Mouse (Mus musculus): ENCODE measurements at regions not wholly inside any gene's neighbourhood (a gene's known extent, or its start where the extent isn't known, plus 50 kb on each side); places are given as distances from the start of the nearest gene placed in this dataset.

DNA sequence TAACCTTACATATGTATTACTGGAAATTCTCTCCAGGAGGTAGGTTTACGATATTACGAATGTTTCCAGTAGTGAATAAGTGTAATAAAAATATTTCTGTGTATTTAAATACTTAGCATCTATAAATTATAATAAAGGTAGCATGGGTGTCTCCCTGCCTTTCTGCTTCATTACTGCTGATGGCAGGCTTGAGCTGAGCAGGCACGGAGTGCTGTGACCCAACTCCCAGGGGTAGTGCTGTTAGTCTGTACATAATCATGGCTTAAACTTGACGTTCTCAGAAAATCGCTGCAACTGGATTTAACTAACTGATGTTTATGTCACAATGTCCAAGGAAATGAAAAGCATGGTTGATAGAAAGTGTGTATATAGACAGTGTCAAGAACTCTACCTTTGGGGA lies 727.8 kb upstream of the Frg1 start:
- no peak for DNase-seq
- Histone ChIP-seq H3K27me3 (replicated peaks; ENCODE audit: control insufficient read depth, insufficient read depth, low read length) (no peaks in the 10 kb centered on the region; the same call in 1 of the 2 replicates), H3K27ac (ENCODE audit: insufficient read depth, low read depth, low read length) (no peak overlapping the region), H3K36me3 (ENCODE audit: control insufficient read depth, insufficient read depth, low read length) (no peaks in the 10 kb centered on the region), H3K4me3 (ENCODE audit: insufficient read depth, low read depth, low read length) (no peak overlapping the region), H3K4me1 (ENCODE audit: control insufficient read depth, insufficient read depth, low read length) (no peaks in the 10 kb centered on the region)
- WGBS = 43% methylated on average over 5 of the region's 5 CpGs
- TF ChIP-seq POLR2A (IDR thresholded peaks at IDR 0.05; ENCODE audit: low read depth, low read length) = no peak
- TF ChIP-seq CTCF (conservative IDR thresholded peaks at IDR 0.05; ENCODE audit: insufficient read depth, insufficient read length, low read depth, low read length) = no peak; the same call in 1 of the 2 replicates

DNA sequence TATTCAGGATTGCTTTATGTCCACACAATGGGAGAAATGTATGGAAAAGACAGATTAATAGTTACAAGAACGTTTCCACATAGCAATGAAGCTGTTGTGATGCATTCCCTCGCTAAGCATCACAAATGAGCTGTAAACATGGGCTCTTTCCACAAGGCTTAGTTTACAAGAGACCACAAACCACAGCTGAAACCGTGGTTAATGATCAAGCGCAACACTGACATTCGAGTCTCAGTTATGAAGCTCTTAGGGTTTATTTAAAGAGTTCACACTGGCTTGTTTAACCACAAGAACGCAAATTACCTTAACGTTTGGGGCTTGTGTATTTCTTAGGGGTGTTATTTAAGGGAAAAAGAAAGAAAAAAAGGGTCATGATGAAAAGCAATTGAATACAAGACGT lies 727.3 kb upstream of the Frg1 start:
- WGBS = 23% methylated on average over 8 of the region's 8 CpGs
- TF ChIP-seq POLR2A (IDR thresholded peaks at IDR 0.05; ENCODE audit: low read depth, low read length) (no peak), CTCF (conservative IDR thresholded peaks at IDR 0.05; ENCODE audit: insufficient read depth, insufficient read length, low read depth, low read length) (no peak)
- no peak overlapping the region for H3K27ac ChIP-seq (ENCODE audit: insufficient read depth, low read depth, low read length)
- no peaks in the 10 kb centered on the region for H3K36me3 ChIP-seq (ENCODE audit: control insufficient read depth, insufficient read depth, low read length)
- no peaks in the 10 kb centered on the region; the same call in 1 of the 2 replicates for H3K27me3 ChIP-seq (replicated peaks; ENCODE audit: control insufficient read depth, insufficient read depth, low read length)
- no peaks in the 10 kb centered on the region for H3K4me1 ChIP-seq (ENCODE audit: control insufficient read depth, insufficient read depth, low read length)
- H3K4me3 ChIP-seq (ENCODE audit: insufficient read depth, low read depth, low read length) = no peak overlapping the region
- DNase-seq = peak; percentile 39

DNA sequence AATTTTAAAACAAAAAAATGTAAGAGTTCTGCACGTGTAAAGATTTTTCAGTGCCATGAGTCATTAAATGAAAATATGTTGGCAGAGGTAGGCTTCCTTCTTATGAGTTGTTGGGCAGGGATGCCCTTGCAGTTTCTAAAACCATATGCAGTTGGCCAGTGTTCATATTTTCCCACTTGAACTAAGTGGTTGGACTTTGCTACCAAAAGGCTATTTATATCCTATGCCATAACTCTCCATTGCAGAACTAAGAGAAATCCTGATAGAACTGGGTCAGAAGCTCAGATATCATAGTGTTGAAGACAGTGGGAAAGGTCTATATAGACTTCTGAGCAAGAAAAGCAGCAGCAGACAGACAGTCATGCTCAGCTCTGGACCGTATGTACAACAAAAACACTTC lies 690.7 kb upstream of the Frg1 start:
- H3K27me3 ChIP-seq (replicated peaks; ENCODE audit: control insufficient read depth, insufficient read depth, low read length) = no peaks in the 10 kb centered on the region
- no peak for TF ChIP-seq CTCF (conservative IDR thresholded peaks at IDR 0.05; ENCODE audit: insufficient read depth, insufficient read length, low read depth, low read length)
- TF ChIP-seq POLR2A (IDR thresholded peaks at IDR 0.05; ENCODE audit: low read depth, low read length) = no peak
- H3K4me1 ChIP-seq (ENCODE audit: control insufficient read depth, insufficient read depth, low read length) = no peaks in the 10 kb centered on the region
- H3K4me3 ChIP-seq (ENCODE audit: insufficient read depth, low read depth, low read length) = no peak overlapping the region
- no peak overlapping the region for H3K27ac ChIP-seq (ENCODE audit: insufficient read depth, low read depth, low read length)
- no peak for DNase-seq
- 72% methylated on average over 2 of the region's 2 CpGs for whole genome bisulfite sequencing
- H3K36me3 ChIP-seq (ENCODE audit: control insufficient read depth, insufficient read depth, low read length) = no peaks in the 10 kb centered on the region

- H3K27ac ChIP-seq (ENCODE audit: insufficient read depth, low read depth, low read length) = no peak overlapping the region
- TF ChIP-seq CTCF (conservative IDR thresholded peaks at IDR 0.05; ENCODE audit: insufficient read depth, insufficient read length, low read depth, low read length) = no peak
- no peak for TF ChIP-seq POLR2A (IDR thresholded peaks at IDR 0.05; ENCODE audit: low read depth, low read length)
- no peaks in the 10 kb centered on the region for H3K27me3 ChIP-seq (replicated peaks; ENCODE audit: control insufficient read depth, insufficient read depth, low read length)
- H3K4me3 ChIP-seq (ENCODE audit: insufficient read depth, low read depth, low read length) = no peak overlapping the region
- H3K4me1 ChIP-seq (ENCODE audit: control insufficient read depth, insufficient read depth, low read length) = no peaks in the 10 kb centered on the region
- no peak for DNase-seq
- WGBS = 20% methylated on average over 1 of the region's 1 CpGs
- H3K36me3 ChIP-seq (ENCODE audit: control insufficient read depth, insufficient read depth, low read length) = no peaks in the 10 kb centered on the region
Observed at GRCm38 (mm10) chr8:42069314-42069713, 652.4 kb upstream of the Frg1 start.

GRCm38 (mm10) chr8:42043526-42043925 lies 626.7 kb upstream of the Frg1 start:
- DNase-seq = no peak
- H3K4me1 ChIP-seq (ENCODE audit: control insufficient read depth, insufficient read depth, low read length) = no peaks in the 10 kb centered on the region
- WGBS = 60% methylated on average over 5 of the region's 5 CpGs
- no peak overlapping the region for H3K4me3 ChIP-seq (ENCODE audit: insufficient read depth, low read depth, low read length)
- no peaks in the 10 kb centered on the region for H3K36me3 ChIP-seq (ENCODE audit: control insufficient read depth, insufficient read depth, low read length)
- TF ChIP-seq POLR2A (IDR thresholded peaks at IDR 0.05; ENCODE audit: low read depth, low read length) = no peak
- TF ChIP-seq CTCF (conservative IDR thresholded peaks at IDR 0.05; ENCODE audit: insufficient read depth, insufficient read length, low read depth, low read length) = no peak
- H3K27ac ChIP-seq (ENCODE audit: insufficient read depth, low read depth, low read length) = no peak overlapping the region
- H3K27me3 ChIP-seq (replicated peaks; ENCODE audit: control insufficient read depth, insufficient read depth, low read length) = no peaks in the 10 kb centered on the region

DNA sequence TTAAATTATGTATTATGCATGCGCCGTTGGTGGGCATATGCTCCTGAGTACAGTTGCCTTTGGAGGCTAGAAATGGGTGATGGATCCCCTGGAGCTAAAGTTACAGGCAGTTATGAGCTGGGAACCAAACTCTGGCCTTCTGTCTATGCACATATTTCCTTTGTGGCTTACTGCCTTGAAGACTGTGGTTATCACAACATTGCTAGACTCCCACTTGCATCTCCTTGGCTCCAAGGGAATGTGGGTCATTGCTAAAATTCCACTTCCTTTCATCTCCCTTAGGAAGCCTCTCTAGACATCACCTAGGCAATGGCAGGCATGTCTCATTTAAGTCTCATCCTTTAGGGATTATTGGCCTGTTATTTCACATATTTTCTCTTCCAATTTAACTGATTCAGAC lies 622.4 kb upstream of the Frg1 start:
- Histone ChIP-seq H3K27ac (ENCODE audit: insufficient read depth, low read depth, low read length) (no peak overlapping the region), H3K4me3 (ENCODE audit: insufficient read depth, low read depth, low read length) (no peak overlapping the region), H3K27me3 (replicated peaks; ENCODE audit: control insufficient read depth, insufficient read depth, low read length) (no peaks in the 10 kb centered on the region), H3K4me1 (ENCODE audit: control insufficient read depth, insufficient read depth, low read length) (no peaks in the 10 kb centered on the region), H3K36me3 (ENCODE audit: control insufficient read depth, insufficient read depth, low read length) (no peaks in the 10 kb centered on the region)
- DNase-seq = no peak
- TF ChIP-seq POLR2A (IDR thresholded peaks at IDR 0.05; ENCODE audit: low read depth, low read length) (no peak), CTCF (conservative IDR thresholded peaks at IDR 0.05; ENCODE audit: insufficient read depth, insufficient read length, low read depth, low read length) (no peak)
- 94% methylated on average over 2 of the region's 2 CpGs for WGBS

DNA sequence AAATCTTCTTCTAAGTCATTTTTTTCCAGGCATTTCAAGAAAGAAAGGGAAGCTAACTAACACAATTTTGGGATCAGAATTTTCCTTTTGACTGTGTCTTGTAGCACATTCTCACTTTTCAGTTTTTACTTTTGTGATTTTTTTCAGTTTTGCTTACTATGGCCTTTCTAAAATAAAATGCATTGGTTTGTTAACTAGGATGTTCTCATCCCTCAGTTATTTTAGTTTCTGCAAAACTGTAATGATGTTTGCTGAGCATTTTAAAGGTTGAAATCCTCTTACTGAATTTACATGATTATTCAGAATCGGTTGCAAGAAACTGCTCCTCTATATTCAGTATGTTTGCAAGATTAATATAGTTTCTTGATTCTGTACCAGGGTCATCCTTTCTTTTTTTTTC lies 610.1 kb upstream of the Frg1 start:
- H3K4me3 ChIP-seq (ENCODE audit: insufficient read depth, low read depth, low read length) = no peak overlapping the region
- H3K36me3 ChIP-seq (ENCODE audit: control insufficient read depth, insufficient read depth, low read length) = no peaks in the 10 kb centered on the region
- WGBS = 82% methylated on average over 1 of the region's 1 CpGs
- H3K4me1 ChIP-seq (ENCODE audit: control insufficient read depth, insufficient read depth, low read length) = no peaks in the 10 kb centered on the region
- no peak overlapping the region for H3K27ac ChIP-seq (ENCODE audit: insufficient read depth, low read depth, low read length)
- TF ChIP-seq CTCF (conservative IDR thresholded peaks at IDR 0.05; ENCODE audit: insufficient read depth, insufficient read length, low read depth, low read length) = no peak
- no peak for TF ChIP-seq POLR2A (IDR thresholded peaks at IDR 0.05; ENCODE audit: low read depth, low read length)
- DNase-seq = no peak
- H3K27me3 ChIP-seq (replicated peaks; ENCODE audit: control insufficient read depth, insufficient read depth, low read length) = no peaks in the 10 kb centered on the region

- 87% methylated on average over 3 of the region's 3 CpGs for WGBS
- no peak for DNase-seq
- no peaks in the 10 kb centered on the region for H3K4me1 ChIP-seq (ENCODE audit: control insufficient read depth, insufficient read depth, low read length)
- H3K27me3 ChIP-seq (replicated peaks; ENCODE audit: control insufficient read depth, insufficient read depth, low read length) = no peaks in the 10 kb centered on the region
- H3K27ac ChIP-seq (ENCODE audit: insufficient read depth, low read depth, low read length) = no peak overlapping the region
- H3K36me3 ChIP-seq (ENCODE audit: control insufficient read depth, insufficient read depth, low read length) = no peaks in the 10 kb centered on the region
- TF ChIP-seq CTCF (conservative IDR thresholded peaks at IDR 0.05; ENCODE audit: insufficient read depth, insufficient read length, low read depth, low read length) (no peak), POLR2A (IDR thresholded peaks at IDR 0.05; ENCODE audit: low read depth, low read length) (no peak)
- H3K4me3 ChIP-seq (ENCODE audit: insufficient read depth, low read depth, low read length) = no peak overlapping the region
Observed at GRCm38 (mm10) chr8:42017786-42018185, 600.9 kb upstream of the Frg1 start.

Measured in kidney, adult 2 months (tissue).